Mouse (Mus musculus): ENCODE results near the gene Tm2d1. TPM values are rescaled to one million over a fixed set of nuclear protein-coding genes. Genes with fewer than 3 reads are reported as not detected.

Tm2d1 gene
- 14.1 TPM for total RNA-seq (2023)

DNA sequence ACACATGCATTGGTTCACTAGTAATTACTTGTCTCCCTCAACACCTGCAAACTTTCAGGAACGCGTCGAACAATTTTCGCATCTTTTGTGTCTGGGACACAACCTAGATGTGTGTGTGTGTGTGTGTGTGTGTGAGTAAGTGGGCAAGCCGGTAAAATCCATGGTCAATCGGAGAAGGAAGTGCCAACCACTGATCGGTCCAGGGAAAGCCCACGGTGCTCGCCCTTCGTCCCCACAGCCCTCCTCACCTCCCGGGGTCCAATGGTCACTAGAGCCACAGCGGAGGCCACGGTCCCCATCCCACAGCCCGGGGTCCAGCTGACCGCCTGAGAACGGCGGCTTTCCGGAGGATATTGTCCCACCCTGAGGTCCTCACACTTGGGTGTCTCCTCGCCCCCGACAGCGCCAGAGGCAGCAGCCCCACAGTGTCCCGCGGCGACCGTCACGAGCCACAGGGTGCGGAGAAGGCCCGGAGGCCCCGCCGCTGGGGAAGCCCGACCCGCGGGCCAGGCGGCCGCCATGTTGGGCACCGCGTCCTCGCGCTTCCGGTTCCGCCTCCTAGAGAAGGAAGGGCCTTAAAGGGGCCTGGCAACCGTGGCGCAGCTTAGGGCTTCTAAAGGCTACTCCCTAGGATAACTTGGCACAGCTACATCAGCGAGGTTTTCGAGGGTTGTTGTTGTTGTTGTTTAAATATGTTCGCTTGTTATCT, at the start of gene Tm2d1:
Gene Tm2d1 (minus strand): TSS at position 591 of the 709 bp plus-strand sequence.

DNA sequence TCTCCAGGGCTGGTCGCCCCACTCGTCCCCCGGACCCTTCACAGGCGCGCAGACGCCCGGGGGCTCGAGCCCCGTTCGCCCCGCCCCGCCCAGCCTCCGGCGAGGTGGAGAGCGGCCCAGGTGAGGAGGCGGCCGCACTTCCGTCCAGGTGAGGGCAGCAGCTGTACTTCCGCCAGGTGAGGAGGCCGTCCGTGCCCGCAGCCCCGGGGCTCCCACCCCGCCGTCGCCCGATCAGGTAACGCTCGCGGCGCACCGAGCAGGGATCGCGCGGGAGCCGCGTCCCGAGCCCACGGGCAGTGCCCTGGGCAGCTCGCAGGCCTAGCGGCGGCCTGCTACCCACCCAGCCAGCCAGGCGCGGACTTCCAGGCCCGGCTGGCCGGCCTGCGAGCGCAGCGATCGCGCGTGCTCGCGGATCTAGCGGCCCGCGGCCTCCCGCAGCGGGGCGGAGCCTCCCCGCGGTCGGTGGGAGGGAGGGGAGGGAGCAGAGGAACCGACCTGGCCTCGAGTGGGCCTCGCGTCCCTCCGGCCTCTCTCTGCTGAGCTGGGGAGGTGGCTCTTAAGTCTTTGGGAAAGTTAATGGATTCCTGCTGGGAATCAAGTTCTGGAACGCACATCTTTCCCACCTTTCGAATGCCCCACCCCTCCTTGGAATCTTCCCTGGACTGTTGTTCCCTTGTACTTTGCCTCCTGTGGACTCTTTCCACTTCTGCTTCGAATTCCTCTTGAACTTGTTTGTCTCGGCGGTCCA, 12.8 kb upstream of the Tm2d1 start, which contains the start of gene Patj:
Gene Patj (plus strand): TSS at position 96 of the 748 bp plus-strand sequence.

Other genes with a start within 250 kb of the Tm2d1 start
- 188 TPM for gene Patj, start 12.5 kb upstream of the Tm2d1 start, total RNA-seq (2023)

All from CD4-positive naive resting alpha-beta T cell, adult 76 days (primary cell).